Mouse (Mus musculus): ENCODE results near the gene Epb41l5. TPM values are rescaled to one million over a fixed set of nuclear protein-coding genes. Genes with fewer than 3 reads are reported as not detected.

Epb41l5 gene
- polyA plus RNA-seq, 1 experiment: 33.3 TPM

- Histone ChIP-seq H3K36me3 (ENCODE audit: control insufficient read depth, insufficient read depth, low read length) (peaks cover 6% of the 10 kb centered on the region), H3K4me1 (ENCODE audit: control insufficient read depth, insufficient read depth, low read length) (peaks cover 11% of the 10 kb centered on the region), H3K27ac (ENCODE audit: insufficient read depth, low read depth, low read length) (no peak overlapping the region), H3K27me3 (replicated peaks; ENCODE audit: control insufficient read depth, insufficient read depth, low read length) (no peaks in the 10 kb centered on the region), H3K4me3 (ENCODE audit: insufficient read depth, low read depth, low read length) (no peak overlapping the region)
- 77% methylated on average over 6 of the region's 6 CpGs for WGBS
- DNase-seq: no peak
- TF ChIP-seq CTCF (conservative IDR thresholded peaks at IDR 0.05; ENCODE audit: insufficient read depth, insufficient read length, low read depth, low read length) (no peak), POLR2A (IDR thresholded peaks at IDR 0.05; ENCODE audit: low read depth, low read length) (no peak)
Measured at GRCm38 (mm10) chr1:119598855-119599254, 49.9 kb downstream of the Epb41l5 start.

- Histone ChIP-seq H3K27me3 (replicated peaks; ENCODE audit: control insufficient read depth, insufficient read depth, low read length) (no peaks in the 10 kb centered on the region), H3K4me1 (ENCODE audit: control insufficient read depth, insufficient read depth, low read length) (peaks cover 5% of the 10 kb centered on the region; the same call in 1 of the 2 replicates), H3K36me3 (ENCODE audit: control insufficient read depth, insufficient read depth, low read length) (peaks cover 8% of the 10 kb centered on the region), H3K4me3 (ENCODE audit: insufficient read depth, low read depth, low read length) (no peak overlapping the region), H3K27ac (ENCODE audit: insufficient read depth, low read depth, low read length) (no peak overlapping the region)
- WGBS: 83% methylated on average over 3 of the region's 3 CpGs
- TF ChIP-seq CTCF (conservative IDR thresholded peaks at IDR 0.05; ENCODE audit: insufficient read depth, insufficient read length, low read depth, low read length): no peak
- TF ChIP-seq POLR2A (IDR thresholded peaks at IDR 0.05; ENCODE audit: low read depth, low read length): no peak
- DNase-seq: no peak
Measured at GRCm38 (mm10) chr1:119596954-119597480, 51.8 kb downstream of the Epb41l5 start.

GRCm38 (mm10) chr1:119590041-119590440 lies 58.8 kb downstream of the Epb41l5 start:
- Histone ChIP-seq H3K4me1 (ENCODE audit: control insufficient read depth, insufficient read depth, low read length) (no peaks in the 10 kb centered on the region; the same call in 1 of the 2 replicates), H3K27me3 (replicated peaks; ENCODE audit: control insufficient read depth, insufficient read depth, low read length) (no peaks in the 10 kb centered on the region), H3K36me3 (ENCODE audit: control insufficient read depth, insufficient read depth, low read length) (peaks cover 2% of the 10 kb centered on the region; the same call in 1 of the 2 replicates), H3K4me3 (ENCODE audit: insufficient read depth, low read depth, low read length) (no peak overlapping the region), H3K27ac (ENCODE audit: insufficient read depth, low read depth, low read length) (no peak overlapping the region)
- peak; percentile 90 for DNase-seq
- 9% methylated on average over 2 of the region's 2 CpGs for WGBS
- TF ChIP-seq POLR2A (IDR thresholded peaks at IDR 0.05; ENCODE audit: low read depth, low read length) (no peak), CTCF (conservative IDR thresholded peaks at IDR 0.05; ENCODE audit: insufficient read depth, insufficient read length, low read depth, low read length) (no peak)

GRCm38 (mm10) chr1:119584974-119585373 lies 63.8 kb downstream of the Epb41l5 start:
- 46% methylated on average over 2 of the region's 2 CpGs for whole genome bisulfite sequencing
- H3K27me3 ChIP-seq (replicated peaks; ENCODE audit: control insufficient read depth, insufficient read depth, low read length): no peaks in the 10 kb centered on the region
- H3K27ac ChIP-seq (ENCODE audit: insufficient read depth, low read depth, low read length): no peak overlapping the region
- H3K36me3 ChIP-seq (ENCODE audit: control insufficient read depth, insufficient read depth, low read length): no peaks in the 10 kb centered on the region
- H3K4me3 ChIP-seq (ENCODE audit: insufficient read depth, low read depth, low read length): no peak overlapping the region
- no peaks in the 10 kb centered on the region; the same call in 1 of the 2 replicates for H3K4me1 ChIP-seq (ENCODE audit: control insufficient read depth, insufficient read depth, low read length)
- no peak for DNase-seq
- TF ChIP-seq CTCF (conservative IDR thresholded peaks at IDR 0.05; ENCODE audit: insufficient read depth, insufficient read length, low read depth, low read length): no peak
- TF ChIP-seq POLR2A (IDR thresholded peaks at IDR 0.05; ENCODE audit: low read depth, low read length): no peak

- Histone ChIP-seq H3K27ac (ENCODE audit: insufficient read depth, low read depth, low read length) (no peak overlapping the region), H3K27me3 (replicated peaks; ENCODE audit: control insufficient read depth, insufficient read depth, low read length) (no peaks in the 10 kb centered on the region), H3K36me3 (ENCODE audit: control insufficient read depth, insufficient read depth, low read length) (no peaks in the 10 kb centered on the region; the same call in 1 of the 2 replicates), H3K4me3 (ENCODE audit: insufficient read depth, low read depth, low read length) (no peak overlapping the region), H3K4me1 (ENCODE audit: control insufficient read depth, insufficient read depth, low read length) (peaks cover 10% of the 10 kb centered on the region; the same call in 1 of the 2 replicates)
- WGBS: 79% methylated on average over 1 of the region's 1 CpGs
- TF ChIP-seq CTCF (conservative IDR thresholded peaks at IDR 0.05; ENCODE audit: insufficient read depth, insufficient read length, low read depth, low read length) (no peak), POLR2A (IDR thresholded peaks at IDR 0.05; ENCODE audit: low read depth, low read length) (no peak)
- no peak for DNase-seq
Measured at GRCm38 (mm10) chr1:119570134-119570533, 78.7 kb downstream of the Epb41l5 start.

- peak overlapping the region; percentile 71 for H3K27ac ChIP-seq (ENCODE audit: insufficient read depth, low read depth, low read length)
- no peak for TF ChIP-seq CTCF (conservative IDR thresholded peaks at IDR 0.05; ENCODE audit: insufficient read depth, insufficient read length, low read depth, low read length)
- no peak for TF ChIP-seq POLR2A (IDR thresholded peaks at IDR 0.05; ENCODE audit: low read depth, low read length)
- 49% methylated on average over 4 of the region's 4 CpGs for WGBS
- peak; percentile 80 for DNase-seq
- no peaks in the 10 kb centered on the region for H3K36me3 ChIP-seq (ENCODE audit: control insufficient read depth, insufficient read depth, low read length)
- no peaks in the 10 kb centered on the region for H3K27me3 ChIP-seq (replicated peaks; ENCODE audit: control insufficient read depth, insufficient read depth, low read length)
- no peak overlapping the region for H3K4me3 ChIP-seq (ENCODE audit: insufficient read depth, low read depth, low read length)
- peaks cover 10% of the 10 kb centered on the region; the same call in 1 of the 2 replicates for H3K4me1 ChIP-seq (ENCODE audit: control insufficient read depth, insufficient read depth, low read length)
Measured at GRCm38 (mm10) chr1:119565531-119565930, 83.3 kb downstream of the Epb41l5 start.

- no peak for TF ChIP-seq POLR2A (IDR thresholded peaks at IDR 0.05; ENCODE audit: low read depth, low read length)
- TF ChIP-seq CTCF (conservative IDR thresholded peaks at IDR 0.05; ENCODE audit: insufficient read depth, insufficient read length, low read depth, low read length): no peak
- Histone ChIP-seq H3K27me3 (replicated peaks; ENCODE audit: control insufficient read depth, insufficient read depth, low read length) (no peaks in the 10 kb centered on the region), H3K27ac (ENCODE audit: insufficient read depth, low read depth, low read length) (peak overlapping the region; percentile 59), H3K36me3 (ENCODE audit: control insufficient read depth, insufficient read depth, low read length) (no peaks in the 10 kb centered on the region), H3K4me1 (ENCODE audit: control insufficient read depth, insufficient read depth, low read length) (peaks cover 5% of the 10 kb centered on the region; the same call in 1 of the 2 replicates), H3K4me3 (ENCODE audit: insufficient read depth, low read depth, low read length) (no peak overlapping the region)
- WGBS: 67% methylated on average over 4 of the region's 4 CpGs
- DNase-seq: peak; percentile 41
Measured at GRCm38 (mm10) chr1:119557641-119558395, 91.0 kb downstream of the Epb41l5 start.

All from kidney, adult 2 months (tissue).